ENCODE assay signal across 12 mouse cellular contexts in genomic region chr8:112588357-112589051, GRCm38 (mm10). TPM values are rescaled to one million over a fixed set of nuclear protein-coding genes. Genes with fewer than 3 reads are reported as not detected.
DNase-seq lines count a peak whose midpoint lies in the region; ATAC-seq lines count a peak whose summit lies in the region.
"Had no signal": no experiment of that assay in that cellular context is flagged by ENCODE, and none has a peak within 500 bp of the region (broad histone marks: within the 10 kb centered on the region; RNA-seq: fewer than 3 reads in every experiment).

No protein-coding gene starts in this region.

- no peaks in the 10 kb centered on the region for H3K27me3 ChIP-seq in midbrain, embryonic 14.5 days (ENCODE audit: control insufficient read depth, insufficient read depth, low read length)
- H3K27me3 ChIP-seq in midbrain, embryonic 10.5 days (ENCODE audit: low read depth, poor library complexity, severe bottlenecking): no peaks in the 10 kb centered on the region
- H3K27me3 ChIP-seq in intestine, embryonic 16.5 days (replicated peaks; ENCODE audit: control insufficient read depth, insufficient read depth, low read length): no peaks in the 10 kb centered on the region
- no peaks in the 10 kb centered on the region for H3K27me3 ChIP-seq in stomach, embryonic 16.5 days (ENCODE audit: control insufficient read depth, insufficient read depth, low read length)
- H3K27me3 ChIP-seq: forebrain, embryonic 15.5 days had no signal

- H3K4me1 ChIP-seq in midbrain, embryonic 14.5 days (ENCODE audit: control insufficient read depth, insufficient read depth, low read length): no peaks in the 10 kb centered on the region
- no peaks in the 10 kb centered on the region for H3K4me1 ChIP-seq in midbrain, embryonic 10.5 days
- H3K4me1 ChIP-seq in intestine, embryonic 16.5 days (ENCODE audit: control insufficient read depth, insufficient read depth, low read length): 0 out of 2 replicates have a peak, but pooled peaks cover 2% of the 10 kb centered on the region
- H3K4me1 ChIP-seq in stomach, embryonic 16.5 days (ENCODE audit: control insufficient read depth, insufficient read depth, low read length): no peaks in the 10 kb centered on the region; the same call in 1 of the 2 replicates

- no peak overlapping the region for H3K9ac ChIP-seq in midbrain, embryonic 14.5 days (replicated peaks; ENCODE audit: low read length)
- no peak overlapping the region for H3K9ac ChIP-seq in intestine, embryonic 16.5 days (ENCODE audit: low read depth, low read length)
- no peak overlapping the region for H3K9ac ChIP-seq in stomach, embryonic 16.5 days (ENCODE audit: low read length)
- H3K9ac ChIP-seq: forebrain, embryonic 15.5 days had no signal

- WGBS in midbrain, embryonic 14.5 days: 75% methylated on average over 8 of the region's 8 CpGs
- WGBS in midbrain, embryonic 10.5 days: 86% methylated on average over 8 of the region's 8 CpGs
- WGBS in intestine, embryonic 16.5 days: 38% methylated on average over 8 of the region's 8 CpGs
- WGBS in stomach, embryonic 16.5 days: 34% methylated on average over 8 of the region's 8 CpGs

- H3K27ac ChIP-seq in midbrain, embryonic 14.5 days (replicated peaks; ENCODE audit: low read depth, low read length): no peak overlapping the region
- no peak overlapping the region for H3K27ac ChIP-seq in midbrain, embryonic 10.5 days (replicated peaks)
- no peak overlapping the region for H3K27ac ChIP-seq in intestine, embryonic 16.5 days (ENCODE audit: low read length)
- H3K27ac ChIP-seq in stomach, embryonic 16.5 days (ENCODE audit: low read length): no peak overlapping the region
- H3K27ac ChIP-seq: forebrain, embryonic 15.5 days had no signal

- no peaks in the 10 kb centered on the region for H3K36me3 ChIP-seq in midbrain, embryonic 14.5 days (ENCODE audit: control insufficient read depth, insufficient read depth, low read length)
- no peaks in the 10 kb centered on the region for H3K36me3 ChIP-seq in midbrain, embryonic 10.5 days
- no peaks in the 10 kb centered on the region for H3K36me3 ChIP-seq in intestine, embryonic 16.5 days (ENCODE audit: control insufficient read depth, insufficient read depth, low read length)
- H3K36me3 ChIP-seq in stomach, embryonic 16.5 days (ENCODE audit: control insufficient read depth, insufficient read depth, low read length): no peaks in the 10 kb centered on the region
- H3K36me3 ChIP-seq: forebrain, embryonic 15.5 days had no signal

- peak overlapping the region; percentile 9; the same call in 1 of the 2 replicates for H3K4me2 ChIP-seq in midbrain, embryonic 14.5 days (ENCODE audit: low read length)
- 0 out of 2 replicates have a peak overlapping the region, but pooled peaks have one; percentile 26 for H3K4me2 ChIP-seq in intestine, embryonic 16.5 days (ENCODE audit: low read depth, low read length)
- peak overlapping the region; percentile 47 for H3K4me2 ChIP-seq in stomach, embryonic 16.5 days (ENCODE audit: low read depth, low read length)
- H3K4me2 ChIP-seq: forebrain, embryonic 15.5 days had no signal

- no peaks in the 10 kb centered on the region for H3K9me3 ChIP-seq in midbrain, embryonic 14.5 days (ENCODE audit: control insufficient read depth, low read length)
- H3K9me3 ChIP-seq in midbrain, embryonic 10.5 days (replicated peaks): no peaks in the 10 kb centered on the region
- H3K9me3 ChIP-seq in intestine, embryonic 16.5 days (ENCODE audit: control insufficient read depth, low read length): no peaks in the 10 kb centered on the region
- no peaks in the 10 kb centered on the region for H3K9me3 ChIP-seq in stomach, embryonic 16.5 days (replicated peaks; ENCODE audit: control insufficient read depth, low read length)
- H3K9me3 ChIP-seq: forebrain, embryonic 15.5 days had no signal

- ATAC-seq in frontal cortex, adult (ENCODE audit: low TSS enrichment): peak; percentile 50; the same call in 1 of the 2 replicates
- ATAC-seq in midbrain, embryonic 14.5 days (ENCODE audit: low FRiP score, low TSS enrichment): no peak
- peak; percentile 64; the same call in 1 of the 2 replicates for ATAC-seq in intestine, embryonic 16.5 days
- peak; percentile 73; the same call in 1 of the 2 replicates for ATAC-seq in stomach, embryonic 16.5 days (ENCODE audit: insufficient read depth, low FRiP score)
- ATAC-seq: forebrain, embryonic 15.5 days had no signal

- no peak for DNase-seq in frontal cortex, postnatal 36 days (ENCODE audit: low spot score in 2 of 2)
- no peak for DNase-seq in midbrain, embryonic 14.5 days
- no peak for DNase-seq in midbrain, embryonic 10.5 days (ENCODE audit: low spot score)
- DNase-seq in B cell, adult 2 months: no peak
- DNase-seq in layer of hippocampus, adult 18-20 months (ENCODE audit: low spot score in 2 of 2): no peak
- DNase-seq: left cerebral cortex, postnatal 4 days had no signal

- H3K4me3 ChIP-seq in midbrain, embryonic 14.5 days (replicated peaks; ENCODE audit: low read depth, low read length): no peak overlapping the region
- no peak overlapping the region for H3K4me3 ChIP-seq in midbrain, embryonic 10.5 days
- no peak overlapping the region for H3K4me3 ChIP-seq in intestine, embryonic 16.5 days (ENCODE audit: low read length)
- H3K4me3 ChIP-seq in stomach, embryonic 16.5 days (replicated peaks; ENCODE audit: low read length): peak overlapping the region; percentile 13
- H3K4me3 ChIP-seq: forebrain, embryonic 15.5 days had no signal

RNA-seq across cellular contexts. Expression of gene Cntnap4, which starts 18.7 kb away (rescaled TPM):
- 16.4 and 19.0 TPM in 2 replicates for polyA plus RNA-seq in midbrain, embryonic 14.5 days (2014; fragmentation: Nextera tagmentation; extraction: Ambion mirVana)
- 0.38 and 0.76 TPM in 2 replicates for polyA plus RNA-seq in midbrain, embryonic 10.5 days (2016; fragmentation: Nextera tagmentation; extraction: Ambion mirVana)
- 0.92 and 1.2 TPM in 2 replicates for polyA plus RNA-seq in intestine, embryonic 16.5 days (2015; fragmentation: Nextera tagmentation; extraction: Ambion mirVana)
- 1.3 and 1.7 TPM in 2 replicates for polyA plus RNA-seq in stomach, embryonic 16.5 days (2015; fragmentation: Nextera tagmentation; extraction: Ambion mirVana)
- 10 to 100 TPM; 18.6 to 20.1 TPM for total RNA-seq in layer of hippocampus, adult 18-20 months (2021)
- total RNA-seq: common myeloid progenitor, adult 5-6 weeks; hematopoietic stem cell, adult 5-6 weeks had no signal
